Mouse (Mus musculus): Measurements from ENCODE around the gene Nck2. TPM values are rescaled to one million over a fixed set of nuclear protein-coding genes. Genes with fewer than 3 reads are reported as not detected.

Nck2 gene
- total RNA-seq (2021): 10 to 100 TPM; 34.0 to 38.3 TPM

GRCm38 (mm10) chr1:43444531-43444930, at the start of gene Nck2:
Gene Nck2, plus strand, starts transcription at chr1:43444579.
- DNase-seq: no peak

- DNase-seq: no peak
Observed at GRCm38 (mm10) chr1:43395040-43395439, 49.3 kb upstream of the Nck2 start.

- no peak for DNase-seq
Observed at GRCm38 (mm10) chr1:43395799-43396198, 48.6 kb upstream of the Nck2 start.

GRCm38 (mm10) chr1:43396522-43396921, 47.9 kb upstream of the Nck2 start:
- no peak for DNase-seq

GRCm38 (mm10) chr1:43397096-43397495, 47.3 kb upstream of the Nck2 start:
- no peak for DNase-seq

- no peak for DNase-seq
Observed at GRCm38 (mm10) chr1:43398738-43399601, 45.4 kb upstream of the Nck2 start.

GRCm38 (mm10) chr1:43399602-43400216, 44.7 kb upstream of the Nck2 start:
- no peak for DNase-seq

- no peak for DNase-seq
Observed at GRCm38 (mm10) chr1:43400655-43401054, 43.7 kb upstream of the Nck2 start.

- DNase-seq: peak; percentile 46
Observed at GRCm38 (mm10) chr1:43403341-43403740, 41.0 kb upstream of the Nck2 start.

- DNase-seq: no peak
Observed at GRCm38 (mm10) chr1:43404693-43405678, 39.4 kb upstream of the Nck2 start.

GRCm38 (mm10) chr1:43409019-43409418, 35.4 kb upstream of the Nck2 start:
- DNase-seq: no peak

GRCm38 (mm10) chr1:43412825-43413224, 31.6 kb upstream of the Nck2 start:
- DNase-seq: no peak

- peak; percentile 22 for DNase-seq
Observed at GRCm38 (mm10) chr1:43413298-43413697, 31.1 kb upstream of the Nck2 start.

- DNase-seq: no peak
Observed at GRCm38 (mm10) chr1:43413749-43414148, 30.6 kb upstream of the Nck2 start.

- no peak for DNase-seq
Observed at GRCm38 (mm10) chr1:43414228-43414627, 30.2 kb upstream of the Nck2 start.

- DNase-seq: no peak
Observed at GRCm38 (mm10) chr1:43414971-43415370, 29.4 kb upstream of the Nck2 start.

GRCm38 (mm10) chr1:43422969-43423748, 21.2 kb upstream of the Nck2 start:
- no peak for DNase-seq

GRCm38 (mm10) chr1:43426526-43426925, 17.9 kb upstream of the Nck2 start:
- DNase-seq: peak; percentile 55

GRCm38 (mm10) chr1:43426993-43427535, 17.3 kb upstream of the Nck2 start:
- DNase-seq: no peak

- DNase-seq: no peak
Observed at GRCm38 (mm10) chr1:43429924-43430876, 14.2 kb upstream of the Nck2 start.
